Mouse (Mus musculus) neural tube, embryonic 11.5 days (tissue): ENCODE measurements around the gene Rtn4. TPM values are rescaled to one million over a fixed set of nuclear protein-coding genes. Genes with fewer than 3 reads are reported as not detected.

Experiments
- polyA plus RNA-seq: library from polyadenylated mRNA; unstranded; fragments of >200 nt; fragmentation: Nextera tagmentation; extraction: Ambion mirVana; gene quantifications from 2 replicates; pipeline ENCODE4 v1.2.1, GENCODE M21; 2014

Rtn4 gene
- polyA plus RNA-seq, 1 experiment from 2014 or later, result 76.8 TPM

Other genes starting within 250 kb of the Rtn4 start
- gene Prorsd1, start 177.9 kb upstream of the Rtn4 start, polyA plus RNA-seq, result 22.0 and 26.3 TPM in 2 replicates
- 41.9 and 43.3 TPM in 2 replicates for gene Mtif2, start 166.5 kb upstream of the Rtn4 start, polyA plus RNA-seq
- 0.42 and 0.45 TPM in 2 replicates for gene Clhc1, start 145.0 kb upstream of the Rtn4 start, polyA plus RNA-seq
- 954 and 1,013 TPM in 2 replicates for gene Rps27a, start 144.8 kb upstream of the Rtn4 start, polyA plus RNA-seq
- gene 4931440F15Rik, start 132.7 kb downstream of the Rtn4 start, polyA plus RNA-seq, result 0.19 TPM in 2 replicates